Mouse (Mus musculus): Measurements from ENCODE around the gene Chchd5.

Gene Chchd5

DNA sequence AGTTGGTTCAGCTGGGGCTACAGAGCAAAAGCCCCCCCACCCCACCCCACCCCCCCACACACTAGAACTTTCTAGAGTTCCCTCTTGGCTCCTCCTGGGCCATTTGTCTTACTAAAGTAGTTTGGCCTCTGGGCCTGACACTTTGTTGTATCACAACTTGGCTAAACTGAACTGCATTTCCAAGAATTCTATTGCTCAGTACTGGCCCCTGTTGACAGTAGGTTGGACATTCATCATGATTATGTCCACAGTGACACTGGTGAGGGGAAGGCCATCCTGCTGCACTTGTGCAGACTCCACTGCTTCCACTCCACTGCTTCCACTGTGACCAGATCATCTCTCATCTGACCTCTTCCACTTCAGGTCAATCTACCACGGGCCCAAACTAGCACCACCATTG lies 23.3 kb downstream of the Chchd5 start:
- no peak for DNase-seq (ENCODE audit: low spot score)

DNA sequence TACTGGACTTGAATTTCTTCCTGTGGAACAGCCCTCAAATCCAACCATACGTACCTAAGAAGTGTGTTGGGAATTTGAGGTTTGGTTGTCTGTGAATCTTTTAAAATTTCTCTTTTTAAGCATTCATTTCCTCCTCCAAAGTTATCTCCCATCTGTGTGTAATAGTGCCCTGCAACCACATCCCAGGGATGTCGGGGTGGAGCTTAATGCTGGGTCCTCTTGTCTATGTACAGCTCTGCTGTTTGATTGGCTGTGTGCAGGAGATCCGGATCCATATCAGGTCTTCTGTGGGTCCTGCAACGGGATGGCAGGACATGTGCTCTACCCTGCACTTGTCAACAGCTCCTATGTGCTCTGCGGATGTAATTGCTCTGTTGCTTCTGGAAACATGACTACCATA lies 35.3 kb downstream of the Chchd5 start:
- no peak for DNase-seq (ENCODE audit: low spot score)

DNA sequence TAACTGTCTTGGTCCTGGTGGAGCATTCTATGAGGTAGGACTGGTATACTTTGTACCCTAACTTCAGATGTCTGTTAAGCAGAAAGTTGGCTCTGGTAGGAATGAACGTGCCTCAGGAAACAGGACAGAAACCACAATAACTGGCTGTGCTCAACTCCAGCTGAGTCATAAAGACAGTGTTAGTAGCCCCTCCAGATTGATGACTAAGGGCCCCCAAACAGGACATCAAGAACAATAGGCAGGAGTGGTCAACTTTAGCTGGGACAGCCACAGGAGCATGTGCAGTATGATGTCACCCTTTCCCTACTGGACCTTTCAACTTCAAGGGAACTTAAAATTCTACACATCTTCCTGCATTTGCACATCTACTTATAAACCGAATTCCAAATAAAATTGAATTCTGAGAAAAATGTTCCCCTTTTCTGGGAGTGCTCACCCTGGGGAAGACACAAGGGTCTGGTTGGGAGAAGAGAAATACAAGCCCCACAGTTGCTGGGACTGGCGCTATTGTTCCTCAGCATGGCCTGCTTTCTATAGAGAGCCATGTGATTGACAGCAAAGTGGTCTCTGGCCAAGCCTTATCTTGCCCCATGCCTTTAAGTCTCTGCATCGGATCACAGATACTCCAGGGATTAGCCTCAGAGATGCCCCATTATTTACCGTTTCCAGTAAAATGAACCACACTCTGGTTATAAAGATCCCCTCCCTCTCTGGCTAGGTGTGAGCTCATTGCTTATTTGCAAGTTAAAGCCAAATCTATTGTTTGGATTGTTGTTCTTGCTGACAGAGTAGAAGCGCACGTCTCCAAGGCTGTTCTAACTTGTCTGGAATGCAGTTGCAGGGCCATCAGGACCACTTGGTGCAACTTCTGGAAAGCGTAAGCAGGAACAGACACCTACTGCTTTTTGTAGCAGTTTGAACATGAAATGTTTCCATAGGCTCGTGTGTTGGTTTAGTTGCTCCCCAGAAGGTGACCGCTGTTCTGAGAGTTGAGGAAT lies 37.3 kb downstream of the Chchd5 start:
- DNase-seq (ENCODE audit: low spot score) = no peak

DNA sequence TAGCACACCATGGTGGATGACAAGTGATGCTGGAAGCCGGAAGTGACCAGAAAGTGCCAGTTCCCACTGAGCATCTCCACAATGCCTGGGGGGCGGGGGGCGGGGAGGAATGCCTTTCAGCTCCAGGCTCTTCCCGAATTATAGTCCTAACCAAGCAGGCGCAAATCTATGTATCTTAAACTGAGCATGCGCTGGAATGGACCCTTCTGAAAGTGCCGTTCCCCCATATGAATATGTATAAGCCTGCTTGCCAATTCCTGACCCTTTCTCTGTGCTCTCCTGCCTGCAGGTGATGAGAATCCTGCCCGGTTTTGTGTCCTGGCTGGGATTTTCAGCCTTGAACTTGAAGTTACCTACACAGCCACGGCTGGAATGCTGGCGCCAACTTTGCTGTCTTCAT lies 43.9 kb downstream of the Chchd5 start:
- no peak for DNase-seq (ENCODE audit: low spot score)

DNA sequence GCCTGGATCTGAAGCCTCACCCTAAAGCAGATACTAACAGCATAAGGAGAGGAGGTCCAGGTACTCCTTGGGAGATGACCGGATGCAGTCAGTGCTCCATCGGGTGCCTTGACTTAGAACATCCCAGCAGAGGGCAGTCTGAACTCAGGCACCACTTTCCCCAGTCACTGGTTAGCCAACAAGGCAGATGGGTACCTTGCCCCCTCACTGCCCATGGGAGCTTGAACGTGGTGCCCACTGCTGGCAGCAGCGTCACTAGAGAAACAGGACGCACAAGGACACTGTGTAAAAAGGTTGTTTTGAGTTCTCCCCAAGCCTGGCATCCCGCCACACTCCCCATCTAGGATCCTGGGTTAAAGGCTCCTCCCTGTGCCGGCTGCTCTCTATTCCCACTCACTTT lies 45.0 kb downstream of the Chchd5 start:
- peak; percentile 61 for DNase-seq (ENCODE audit: low spot score)

DNA sequence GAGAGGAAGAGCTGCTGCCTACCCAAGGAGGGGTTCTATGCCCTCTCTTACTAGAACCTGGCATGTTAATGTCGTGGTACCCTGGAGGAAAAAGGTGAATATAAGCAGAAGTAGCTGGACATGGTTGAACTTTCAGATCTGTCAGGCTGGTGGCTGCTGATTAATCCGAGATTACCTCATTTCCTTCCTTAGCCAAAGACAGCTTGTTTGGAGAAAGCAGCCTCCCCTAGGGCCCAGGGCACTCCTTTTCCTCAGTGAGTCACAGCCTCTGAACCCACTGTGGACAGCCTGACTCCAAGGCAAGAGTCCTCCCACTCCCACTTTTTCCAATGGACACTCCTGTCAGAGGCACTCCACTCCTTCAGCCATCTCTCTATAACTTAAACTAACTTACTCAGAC lies 46.1 kb downstream of the Chchd5 start:
- DNase-seq (ENCODE audit: low spot score) = peak; percentile 32

DNA sequence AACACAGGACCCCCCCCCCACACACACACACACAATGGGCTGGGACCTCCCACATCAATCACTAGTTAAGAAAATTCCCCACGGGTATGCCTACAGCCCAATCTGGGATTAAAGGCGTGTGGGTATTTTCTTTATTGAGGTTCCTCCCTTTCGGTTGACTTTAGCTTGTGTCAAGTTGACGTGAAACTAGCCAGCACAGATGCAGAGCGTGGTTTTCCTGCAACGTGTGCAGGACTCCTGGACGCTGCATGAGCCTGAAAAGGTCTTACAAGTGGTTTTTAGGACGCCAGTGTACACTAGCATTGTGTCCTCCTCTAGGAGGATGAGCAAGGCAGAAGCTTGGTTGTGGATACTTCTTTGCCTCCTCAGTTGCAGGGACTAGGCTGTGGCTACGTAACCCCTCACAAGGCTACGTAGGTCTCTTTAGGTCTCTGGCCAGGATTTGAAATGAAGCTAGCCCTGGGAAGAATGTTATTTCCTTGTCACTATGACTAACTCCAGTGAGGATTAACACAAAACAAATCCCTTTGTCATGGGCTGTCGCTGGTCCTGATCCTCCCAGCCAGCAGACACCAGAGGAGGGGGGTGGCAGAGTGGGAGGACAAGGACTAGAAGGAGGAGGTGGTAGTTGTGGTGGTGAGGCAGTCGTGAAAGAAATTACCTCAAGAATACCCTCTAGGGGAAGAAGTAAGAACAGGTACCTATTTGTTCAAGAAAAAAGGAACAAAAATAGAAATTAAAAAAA lies 47.3 kb downstream of the Chchd5 start:
- no peak for DNase-seq (ENCODE audit: low spot score)

DNA sequence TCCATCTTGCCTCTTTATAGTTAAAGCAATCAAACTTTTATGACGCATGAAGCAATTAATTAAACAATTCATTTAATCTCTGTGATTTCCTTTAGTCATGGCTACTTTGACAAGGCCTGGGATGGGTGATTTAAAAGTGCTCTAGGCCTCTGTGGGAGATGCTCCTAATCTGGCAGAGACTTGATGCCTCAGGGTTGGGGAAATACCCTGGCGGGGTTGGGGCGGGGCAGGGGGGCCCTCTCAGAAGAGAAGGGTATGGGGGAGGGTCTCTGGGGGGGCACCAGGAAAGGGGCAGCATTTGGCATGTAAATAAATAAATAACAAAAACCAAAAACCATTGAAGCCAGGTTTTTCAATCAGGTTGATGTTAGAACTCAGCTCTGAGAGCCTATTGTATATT lies 48.2 kb downstream of the Chchd5 start:
- no peak for DNase-seq (ENCODE audit: low spot score)

DNA sequence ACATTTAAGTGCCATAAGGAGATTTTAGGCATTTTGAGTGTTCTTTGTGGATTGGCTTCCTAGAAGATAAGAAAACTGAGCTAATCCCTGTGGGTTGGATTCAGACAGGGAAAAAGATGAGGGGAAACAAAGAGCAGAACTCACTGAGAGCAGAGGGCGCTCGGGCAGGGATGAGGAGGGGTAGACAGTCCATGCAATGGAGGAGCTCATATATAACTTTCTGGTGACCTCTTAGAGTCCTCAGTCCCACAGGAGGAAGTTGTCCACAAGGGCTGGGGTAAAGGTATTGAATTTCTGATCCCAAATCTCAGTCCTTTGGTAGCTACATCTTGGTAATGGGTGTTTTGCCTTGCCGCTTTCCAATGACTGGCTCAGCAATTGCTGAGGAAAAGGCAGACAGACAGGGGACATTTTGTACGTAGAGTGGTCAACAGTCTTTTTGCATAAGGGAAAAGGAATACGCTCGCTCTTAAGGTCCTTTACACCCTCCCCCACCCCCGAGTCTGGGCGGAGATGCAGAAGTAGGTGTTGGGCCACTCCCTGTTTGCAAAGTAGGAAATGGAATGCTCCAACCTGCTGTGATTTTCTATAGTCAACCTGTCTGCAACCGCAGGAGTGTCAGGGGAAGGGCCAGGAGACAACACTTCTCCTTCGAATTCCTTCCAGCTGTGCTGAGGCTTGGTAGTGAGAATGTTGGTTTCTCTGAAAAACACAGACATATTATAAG lies 48.8 kb downstream of the Chchd5 start:
- no peak for DNase-seq (ENCODE audit: low spot score)

DNA sequence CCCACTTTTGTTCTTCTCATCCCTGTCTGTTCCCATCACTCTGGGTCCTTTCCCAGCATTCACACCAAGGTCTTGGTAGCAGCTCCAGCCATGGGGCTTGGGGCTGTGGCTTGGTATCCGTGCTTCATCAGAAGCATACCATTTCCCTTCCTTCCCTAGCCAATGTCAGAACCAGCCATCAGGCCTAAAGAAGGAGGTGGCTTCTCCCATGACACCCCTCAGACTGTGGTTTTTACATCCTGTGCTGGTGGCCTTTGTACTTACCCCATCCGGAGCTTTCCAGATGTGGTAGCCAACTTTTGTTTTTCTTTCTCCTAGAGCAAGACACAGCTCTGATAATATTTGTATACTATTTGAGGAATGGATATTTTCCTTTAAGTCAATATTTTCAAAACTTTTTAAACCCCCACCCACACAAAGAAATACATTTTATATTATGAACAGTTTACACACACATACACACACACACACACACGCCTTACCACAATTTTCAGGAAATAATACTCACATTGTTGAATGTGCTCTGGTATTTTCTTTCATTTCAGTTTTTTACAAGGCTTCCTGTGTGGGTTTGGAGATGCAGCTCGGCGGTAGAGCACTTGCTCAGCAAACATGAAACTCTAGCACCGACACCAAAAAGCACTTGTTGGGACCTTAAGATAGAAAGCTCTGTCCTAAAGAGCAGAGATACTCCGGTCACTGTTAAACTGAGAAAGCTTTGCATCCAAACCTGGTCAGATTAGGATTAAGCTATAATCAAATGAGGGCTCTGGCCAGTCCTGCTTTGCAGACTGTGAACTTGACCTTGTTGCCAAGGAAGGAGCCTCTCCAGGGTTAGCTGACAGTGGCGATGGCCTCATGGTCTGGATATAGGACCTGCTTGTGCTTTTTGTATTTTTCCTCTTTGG lies 50.7 kb downstream of the Chchd5 start:
- DNase-seq (ENCODE audit: low spot score) = peak; percentile 25

DNA sequence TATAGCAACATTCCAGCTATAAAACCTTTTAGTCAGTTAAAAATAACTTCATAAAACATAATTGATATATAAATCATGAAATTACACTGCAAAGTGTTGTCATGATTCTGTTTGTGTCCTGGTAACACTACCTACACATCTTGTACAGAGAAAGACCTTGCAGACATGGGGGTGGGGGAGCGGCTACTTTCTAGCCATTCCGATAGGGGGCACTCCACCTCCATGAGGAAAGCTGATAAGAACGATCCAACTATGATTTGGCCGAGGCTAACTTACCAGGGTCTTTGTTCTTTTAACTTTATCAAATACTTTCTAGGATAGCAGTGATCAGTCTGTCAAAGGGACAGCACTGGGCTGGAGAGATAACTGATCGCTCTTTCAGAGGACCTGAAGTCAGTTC lies 52.0 kb downstream of the Chchd5 start:
- no peak for DNase-seq (ENCODE audit: low spot score)

DNA sequence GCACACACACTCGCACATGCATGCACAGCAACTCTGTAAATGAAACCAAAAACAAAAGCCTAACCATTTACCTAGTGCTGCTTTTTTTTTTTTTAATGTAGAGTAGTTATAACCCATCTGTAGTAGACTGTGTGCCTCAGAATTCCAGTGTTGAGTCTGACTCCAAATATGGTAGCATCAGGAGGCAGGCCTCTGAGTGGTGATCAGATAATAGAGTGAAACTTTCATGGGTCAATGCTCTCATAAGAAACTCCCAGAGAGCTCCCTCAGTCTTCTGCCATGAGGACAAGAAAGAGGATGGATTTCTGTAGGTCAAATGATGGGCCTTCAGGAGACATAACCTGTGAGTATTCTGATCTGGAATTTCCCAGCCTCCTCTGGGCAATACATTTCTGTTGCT lies 52.9 kb downstream of the Chchd5 start:
- no peak for DNase-seq (ENCODE audit: low spot score)

DNA sequence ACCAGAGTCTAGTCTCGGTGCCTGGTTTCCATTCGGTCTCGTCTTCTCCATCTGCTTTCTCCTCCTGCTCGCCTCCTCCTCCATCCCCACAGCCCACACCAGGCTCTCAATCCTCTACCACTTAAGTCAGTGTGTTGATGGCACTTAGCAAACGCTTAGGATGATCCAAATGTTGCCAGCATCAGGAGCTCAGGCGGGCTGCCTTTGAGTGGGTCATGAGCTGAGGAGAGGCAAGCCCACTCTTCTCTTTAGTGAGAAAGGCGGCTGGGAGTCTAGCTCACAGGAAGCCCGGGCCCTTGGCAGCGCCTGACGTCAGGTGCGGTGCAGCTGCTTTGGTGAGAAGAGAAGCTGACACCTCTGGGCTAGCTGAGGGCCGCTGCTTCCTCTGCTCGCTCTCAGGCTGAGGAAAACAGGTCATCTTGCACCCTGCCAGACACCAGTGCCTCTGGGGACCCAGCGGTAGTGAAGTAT lies 54.1 kb downstream of the Chchd5 start:
- peak; percentile 56 for DNase-seq (ENCODE audit: low spot score)

All from lung, postnatal 25 days (tissue).